Mouse (Mus musculus) erythroblast, embryonic 14.5 days (primary cell): ENCODE results near the gene Umps.

Experiments
- GATA1 ChIP-seq: IDR thresholded peaks from 2 replicates; pipeline ENCODE4 v1.6.1; 2012; ENCODE audit warnings: low read length, inconsistent platforms, mixed read lengths
- TAL1 ChIP-seq: IDR thresholded peaks from 3 replicates; pipeline ENCODE4 v1.6.1; 2012; ENCODE audit warnings: low read length, inconsistent platforms, mixed read lengths

GRCm38 (mm10) chr16:33940095-33940494 is 26.7 kb downstream of the Umps start:
- TF ChIP-seq GATA1 (no peak), TAL1 (no peak)
